Mouse (Mus musculus): ENCODE results near the gene Dera. TPM values are rescaled to one million over a fixed set of nuclear protein-coding genes. Genes with fewer than 3 reads are reported as not detected.

The Dera gene
- polyA plus RNA-seq, 1 experiment from 2014 or later: 47.7 TPM

DNA sequence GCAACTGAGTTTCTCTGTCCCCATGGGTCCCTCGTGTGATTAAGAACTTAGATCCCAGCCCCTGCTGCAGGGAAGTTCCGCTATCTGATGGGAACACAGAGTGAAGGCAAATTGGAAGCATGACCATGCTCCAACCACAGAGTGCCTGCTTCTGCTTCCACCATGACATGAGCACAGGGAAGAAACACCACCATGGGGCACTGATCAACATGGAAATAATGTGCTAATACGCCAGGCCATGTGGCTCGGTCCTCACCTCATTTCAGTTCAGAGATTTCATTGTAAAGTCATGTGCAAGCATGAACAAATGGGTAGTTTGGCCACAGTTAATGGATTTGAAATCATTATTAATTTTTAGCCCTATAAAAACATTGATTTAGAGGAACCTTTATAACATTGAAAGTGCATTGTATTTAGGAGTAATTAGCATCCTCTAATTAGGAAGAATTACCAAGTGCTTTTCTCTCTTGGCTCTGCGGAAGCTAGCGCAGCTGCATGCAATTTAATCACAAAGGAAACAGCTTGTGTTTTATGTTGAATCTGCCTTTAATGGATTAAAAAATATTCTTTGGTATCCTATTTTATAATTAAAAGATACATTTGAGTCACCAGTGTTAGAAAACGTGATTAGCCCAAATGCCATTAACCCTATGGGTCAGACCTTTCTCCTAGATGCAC lies 115.7 kb downstream of the Dera start:
- Histone ChIP-seq H3K9ac (no peak overlapping the region), H3K36me3 (no peaks in the 10 kb centered on the region), H3K4me2 (no peak overlapping the region), H3K27me3 (replicated peaks) (no peaks in the 10 kb centered on the region), H3K9me3 (peaks cover 5% of the 10 kb centered on the region; the same call in 1 of the 2 replicates), H3K27ac (replicated peaks) (no peak overlapping the region), H3K4me3 (no peak overlapping the region), H3K4me1 (peaks cover 8% of the 10 kb centered on the region; the same call in 1 of the 2 replicates)
- 83% methylated on average over 7 of the region's 7 CpGs for WGBS
- ATAC-seq (ENCODE audit: extremely low read depth, insufficient number of reproducible peaks, low FRiP score, low TSS enrichment): no peak

DNA sequence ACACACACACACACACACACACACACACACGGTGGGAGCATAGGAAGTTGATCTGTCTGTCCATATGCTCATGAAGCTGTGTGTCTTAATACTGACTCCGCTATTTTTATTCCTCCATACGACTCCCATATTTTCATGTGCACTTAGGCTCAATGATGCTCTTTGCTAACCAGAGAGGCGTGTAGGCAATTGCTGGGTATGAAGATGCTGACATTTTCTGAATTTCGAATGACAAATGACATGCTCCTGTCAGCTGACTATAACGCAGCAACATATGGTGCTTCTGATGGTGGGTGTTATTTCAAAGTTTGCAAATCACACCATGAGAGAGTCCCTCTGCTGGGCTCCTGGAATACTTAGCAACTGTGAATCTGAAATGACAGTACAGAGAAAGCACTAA lies 116.3 kb downstream of the Dera start:
- Histone ChIP-seq H3K4me1 (peaks cover 8% of the 10 kb centered on the region; the same call in 1 of the 2 replicates), H3K27ac (replicated peaks) (no peak overlapping the region), H3K9me3 (peaks cover 5% of the 10 kb centered on the region; the same call in 1 of the 2 replicates), H3K9ac (no peak overlapping the region), H3K4me3 (no peak overlapping the region), H3K36me3 (no peaks in the 10 kb centered on the region), H3K4me2 (no peak overlapping the region), H3K27me3 (replicated peaks) (no peaks in the 10 kb centered on the region)
- 79% methylated on average over 6 of the region's 6 CpGs for WGBS
- ATAC-seq (ENCODE audit: extremely low read depth, insufficient number of reproducible peaks, low FRiP score, low TSS enrichment): no peak

DNA sequence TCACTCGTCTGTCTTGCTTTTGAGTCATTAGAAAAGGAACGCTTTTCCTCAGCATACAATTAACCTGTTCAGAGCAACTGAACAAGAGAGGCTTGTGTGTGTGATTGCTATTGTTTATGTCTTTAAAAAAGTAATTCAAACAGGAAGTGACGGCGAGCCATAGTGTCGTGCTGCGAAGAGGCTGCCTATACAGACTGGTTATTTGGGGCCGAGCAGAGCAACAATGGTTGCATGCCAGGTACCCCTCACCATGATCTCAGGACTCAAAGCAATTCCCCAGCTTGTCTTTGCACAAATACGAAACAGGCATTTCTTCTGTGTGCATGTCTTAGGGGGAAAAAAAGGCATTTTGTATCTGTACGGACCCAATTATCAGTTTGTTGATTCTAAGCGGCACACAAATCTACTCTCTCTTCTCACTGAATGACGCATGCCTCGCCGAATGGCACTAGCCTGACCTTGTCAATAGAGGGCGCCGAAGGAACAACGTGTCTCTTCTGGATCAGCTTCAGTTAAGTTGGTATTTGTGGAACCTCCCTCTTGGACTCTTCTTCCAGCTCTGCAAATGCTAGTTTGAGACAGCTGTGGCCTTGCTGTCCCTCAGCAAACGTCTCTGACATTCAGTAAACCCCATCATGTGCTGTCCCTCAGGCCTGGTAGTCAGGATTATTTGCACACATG lies 117.8 kb downstream of the Dera start:
- Histone ChIP-seq H3K4me1 (peaks cover 10% of the 10 kb centered on the region; the same call in 1 of the 2 replicates), H3K4me3 (0 out of 2 replicates have a peak overlapping the region, but pooled peaks have one; percentile 18), H3K27ac (replicated peaks) (no peak overlapping the region), H3K27me3 (replicated peaks) (no peaks in the 10 kb centered on the region), H3K9me3 (peaks cover 5% of the 10 kb centered on the region; the same call in 1 of the 2 replicates), H3K4me2 (peak overlapping the region; percentile 58), H3K36me3 (no peaks in the 10 kb centered on the region), H3K9ac (no peak overlapping the region)
- 29% methylated on average over 17 of the region's 17 CpGs for WGBS
- no peak for ATAC-seq (ENCODE audit: extremely low read depth, insufficient number of reproducible peaks, low FRiP score, low TSS enrichment)

DNA sequence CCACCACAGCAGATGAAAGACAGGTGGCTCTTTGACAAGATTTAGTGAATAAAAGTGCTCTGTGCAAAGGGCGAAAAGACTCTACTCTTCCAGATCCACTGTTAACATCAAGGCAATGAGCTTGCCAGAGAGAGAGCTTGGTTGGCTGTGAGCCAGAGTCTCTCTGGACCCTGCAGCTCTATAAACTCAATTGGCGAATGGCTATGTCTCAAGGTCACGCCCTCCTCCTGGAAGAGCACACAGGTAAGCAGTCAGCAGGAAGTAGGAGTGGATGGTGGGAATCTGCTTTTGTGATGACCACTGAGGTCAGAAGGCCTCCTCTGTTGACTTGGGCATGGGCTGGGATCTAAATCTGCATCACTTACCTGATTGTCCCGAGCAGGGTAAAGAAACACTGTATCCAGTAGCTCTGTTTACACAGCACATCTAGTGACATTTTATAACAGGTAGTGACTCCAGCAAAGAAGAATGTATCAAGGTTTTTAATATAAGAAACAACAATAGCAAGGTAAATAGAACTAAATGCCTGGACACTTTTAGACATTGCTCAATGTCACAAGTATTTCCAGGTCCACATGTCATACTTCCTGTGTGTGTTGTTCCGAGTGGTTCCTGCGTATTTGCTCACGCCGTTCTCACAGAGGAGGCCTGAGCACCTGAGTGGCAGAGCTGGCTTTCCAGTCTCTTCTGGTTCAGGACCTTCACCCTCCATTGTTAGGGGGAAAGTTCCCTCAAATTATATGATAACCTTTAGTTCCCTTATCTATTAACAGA lies 120.3 kb downstream of the Dera start:
- 61% methylated on average over 8 of the region's 8 CpGs for WGBS

DNA sequence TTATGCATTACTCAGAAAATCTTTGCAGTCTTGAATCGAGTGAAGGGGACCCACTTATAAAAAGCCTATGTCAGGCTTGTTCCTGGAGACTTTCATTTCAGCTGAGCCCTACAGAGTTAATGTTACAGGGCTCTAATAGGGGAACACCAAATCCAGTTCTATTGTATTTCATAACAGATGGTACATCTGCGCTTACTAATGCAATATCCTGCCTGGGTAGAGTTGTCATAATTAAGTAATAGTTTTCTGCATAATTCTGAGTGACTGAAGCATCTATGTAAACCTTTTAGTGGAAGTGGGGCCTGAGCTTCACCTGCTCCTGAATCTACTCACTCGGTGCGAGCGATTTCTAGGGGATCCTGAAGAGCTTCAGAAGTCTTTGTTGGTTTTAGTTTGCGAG lies 131.3 kb downstream of the Dera start:
- Histone ChIP-seq H3K4me3 (no peak overlapping the region), H3K4me2 (no peak overlapping the region), H3K27me3 (replicated peaks) (no peaks in the 10 kb centered on the region), H3K9me3 (peaks cover 8% of the 10 kb centered on the region), H3K9ac (no peak overlapping the region), H3K36me3 (no peaks in the 10 kb centered on the region), H3K4me1 (no peaks in the 10 kb centered on the region), H3K27ac (replicated peaks) (no peak overlapping the region)
- no peak for ATAC-seq (ENCODE audit: extremely low read depth, insufficient number of reproducible peaks, low FRiP score, low TSS enrichment)
- WGBS: 77% methylated on average over 6 of the region's 6 CpGs

More for the DNA sequence above, 120.3 kb downstream of the Dera start:
- Histone ChIP-seq H3K9ac (no peak overlapping the region), H3K9me3 (peaks cover 5% of the 10 kb centered on the region; the same call in 1 of the 2 replicates), H3K27me3 (replicated peaks) (no peaks in the 10 kb centered on the region), H3K27ac (replicated peaks) (no peak overlapping the region), H3K4me2 (no peak overlapping the region), H3K4me3 (no peak overlapping the region), H3K4me1 (peaks cover 15% of the 10 kb centered on the region; the same call in 1 of the 2 replicates), H3K36me3 (no peaks in the 10 kb centered on the region)
- no peak for ATAC-seq (ENCODE audit: extremely low read depth, insufficient number of reproducible peaks, low FRiP score, low TSS enrichment)

DNA sequence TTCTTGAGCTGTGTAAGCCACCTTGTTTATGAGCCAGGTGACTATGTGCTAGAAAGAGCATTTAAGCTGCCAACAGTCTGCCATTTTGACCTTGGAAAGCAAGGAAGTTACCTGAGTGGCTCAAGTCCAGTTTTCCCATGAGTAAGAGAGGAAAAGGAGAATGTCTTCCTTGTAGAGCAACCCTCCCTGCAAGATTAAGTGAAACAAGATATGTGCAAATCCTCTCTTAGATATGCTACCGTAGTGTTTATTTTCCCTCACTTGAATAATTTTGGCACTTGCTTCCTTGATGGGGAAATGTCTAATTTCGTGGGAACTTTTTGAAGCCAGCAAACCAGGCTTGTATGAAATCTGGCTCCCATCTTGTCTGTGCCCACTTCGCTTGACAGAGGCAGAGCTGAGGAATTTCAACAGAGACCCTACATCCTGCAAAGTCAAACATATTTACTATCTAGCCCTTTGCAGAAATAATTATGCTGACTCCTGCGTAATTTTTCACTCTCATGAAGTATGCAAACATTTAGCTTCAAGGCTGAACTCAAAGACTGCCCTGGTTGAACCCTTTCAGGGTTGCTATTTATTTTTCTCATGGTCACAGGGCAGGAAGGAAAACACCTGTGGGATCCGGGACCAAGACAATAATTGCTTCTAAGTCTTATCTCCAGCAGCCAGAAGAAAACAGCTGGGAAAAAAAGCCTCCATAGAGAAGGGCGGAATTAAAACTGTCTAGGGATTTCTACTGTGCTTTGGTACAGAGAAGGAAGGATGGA lies 132.0 kb downstream of the Dera start:
- H3K27ac ChIP-seq (replicated peaks): no peak overlapping the region
- 53% methylated on average over 6 of the region's 6 CpGs for WGBS
- no peaks in the 10 kb centered on the region for H3K27me3 ChIP-seq (replicated peaks)
- H3K9ac ChIP-seq: no peak overlapping the region
- H3K36me3 ChIP-seq: no peaks in the 10 kb centered on the region
- H3K4me2 ChIP-seq: no peak overlapping the region
- ATAC-seq (ENCODE audit: extremely low read depth, insufficient number of reproducible peaks, low FRiP score, low TSS enrichment): no peak
- H3K4me1 ChIP-seq: no peaks in the 10 kb centered on the region
- H3K9me3 ChIP-seq: peaks cover 8% of the 10 kb centered on the region
- H3K4me3 ChIP-seq: no peak overlapping the region

DNA sequence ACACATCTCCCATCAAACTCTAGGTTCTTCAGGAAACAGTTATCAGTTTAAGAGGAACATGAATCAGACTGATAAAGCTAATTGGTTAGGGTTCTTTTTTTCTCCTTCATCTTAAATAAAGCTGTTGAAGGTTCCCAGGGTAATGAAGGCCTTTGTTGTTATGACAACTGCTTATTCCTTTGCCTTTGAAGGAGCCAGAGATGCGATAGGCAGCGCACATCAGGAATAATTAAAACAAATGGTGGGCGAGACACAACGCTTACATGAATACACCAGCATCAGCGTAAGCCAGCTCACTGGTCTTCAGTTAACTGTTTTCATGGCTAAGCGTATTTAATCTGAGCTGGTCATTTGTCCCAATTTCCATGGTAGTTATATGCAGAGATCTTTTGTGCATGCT lies 132.9 kb downstream of the Dera start:
- no peak overlapping the region for H3K27ac ChIP-seq (replicated peaks)
- WGBS: 84% methylated on average over 6 of the region's 6 CpGs
- no peaks in the 10 kb centered on the region for H3K4me1 ChIP-seq
- no peaks in the 10 kb centered on the region for H3K27me3 ChIP-seq (replicated peaks)
- H3K9ac ChIP-seq: no peak overlapping the region
- ATAC-seq (ENCODE audit: extremely low read depth, insufficient number of reproducible peaks, low FRiP score, low TSS enrichment): no peak
- H3K4me3 ChIP-seq: no peak overlapping the region
- peaks cover 8% of the 10 kb centered on the region for H3K9me3 ChIP-seq
- H3K4me2 ChIP-seq: no peak overlapping the region
- no peaks in the 10 kb centered on the region for H3K36me3 ChIP-seq

DNA sequence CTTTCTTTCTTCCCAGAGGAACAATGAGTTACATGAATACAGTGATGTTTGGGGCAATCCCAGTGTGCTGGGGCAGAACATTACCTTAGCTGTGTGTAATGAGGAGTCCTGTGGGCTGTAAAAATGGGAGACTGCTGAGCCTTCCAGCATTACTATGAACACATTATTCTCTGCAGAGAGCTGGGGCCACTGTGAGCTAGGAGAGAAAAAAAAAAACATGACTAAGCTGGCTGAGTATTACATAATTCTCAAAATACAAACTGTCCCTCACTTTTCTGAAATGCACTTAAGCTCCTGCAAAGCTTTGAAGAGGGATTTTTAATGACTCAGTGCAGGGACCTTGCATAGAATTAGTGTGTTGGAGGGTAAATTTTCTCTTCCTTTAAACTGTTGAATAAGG lies 143.3 kb downstream of the Dera start:
- H3K27ac ChIP-seq (replicated peaks): no peak overlapping the region
- no peak for ATAC-seq (ENCODE audit: extremely low read depth, insufficient number of reproducible peaks, low FRiP score, low TSS enrichment)

DNA sequence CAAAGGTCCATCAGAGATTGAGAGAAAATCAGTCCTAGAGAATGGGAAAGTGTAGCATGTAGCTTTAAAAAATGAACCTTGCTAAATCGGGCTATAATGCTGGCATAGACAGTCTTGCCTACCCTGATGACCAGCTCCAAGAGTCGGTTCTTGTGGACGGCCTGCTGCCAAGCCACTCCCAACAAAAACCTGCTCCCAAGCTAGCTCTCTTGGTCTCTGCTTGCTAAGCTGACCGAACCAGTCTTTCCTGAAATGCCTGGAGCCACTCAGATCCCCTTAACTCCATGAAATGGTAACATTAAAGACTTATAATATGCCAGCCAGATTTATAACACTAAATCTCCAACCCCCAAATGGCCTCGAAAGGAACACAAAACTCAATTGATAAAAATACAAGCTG lies 146.9 kb downstream of the Dera start:
- Histone ChIP-seq H3K9me3 (no peaks in the 10 kb centered on the region), H3K9ac (no peak overlapping the region), H3K27me3 (replicated peaks) (no peaks in the 10 kb centered on the region), H3K36me3 (no peaks in the 10 kb centered on the region), H3K27ac (replicated peaks) (no peak overlapping the region), H3K4me2 (no peak overlapping the region), H3K4me1 (no peaks in the 10 kb centered on the region), H3K4me3 (no peak overlapping the region)
- 79% methylated on average over 5 of the region's 5 CpGs for WGBS
- ATAC-seq (ENCODE audit: extremely low read depth, insufficient number of reproducible peaks, low FRiP score, low TSS enrichment): no peak

More for the DNA sequence above, 143.3 kb downstream of the Dera start:
- Histone ChIP-seq H3K4me1 (no peaks in the 10 kb centered on the region), H3K4me3 (no peak overlapping the region), H3K4me2 (no peak overlapping the region), H3K9me3 (no peaks in the 10 kb centered on the region), H3K36me3 (no peaks in the 10 kb centered on the region), H3K9ac (no peak overlapping the region), H3K27me3 (replicated peaks) (no peaks in the 10 kb centered on the region)
